7 mouse cellular contexts compared by ENCODE assay signal in the genomic region with DNA sequence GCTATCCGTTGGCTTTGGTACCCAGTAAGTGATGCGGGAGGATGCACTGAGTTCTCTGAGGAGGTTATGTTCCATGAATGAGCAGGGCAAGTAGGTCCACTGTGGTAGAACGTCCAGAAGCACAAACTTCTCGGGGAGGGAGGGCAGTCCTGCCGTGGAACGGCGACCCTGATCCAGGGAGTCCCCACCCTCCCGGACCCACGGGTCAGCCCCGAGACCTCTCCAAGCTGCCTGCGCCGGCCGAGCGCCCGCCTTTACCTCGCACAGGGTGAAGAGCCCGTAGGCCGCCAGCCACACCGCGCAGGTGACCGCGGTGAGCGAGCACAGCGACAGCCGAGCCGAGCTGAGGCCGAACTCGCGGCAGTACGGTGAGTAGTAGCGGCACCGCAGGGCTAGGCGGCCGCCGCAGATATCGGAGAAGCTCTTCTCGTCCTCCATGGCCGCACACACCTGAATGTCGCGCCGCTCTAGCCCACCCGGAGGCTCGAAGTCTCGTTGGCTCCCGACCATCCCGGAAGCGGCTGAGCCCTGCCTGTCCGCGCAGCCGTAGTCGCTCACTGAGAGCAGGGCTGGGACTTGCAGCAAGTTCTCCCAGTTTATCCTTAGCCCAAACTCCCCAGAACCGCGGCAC. TPM values are rescaled to one million over a fixed set of nuclear protein-coding genes. Genes with fewer than 3 reads are reported as not detected.
DNase-seq lines count a peak whose midpoint lies in the region; ATAC-seq lines count a peak whose summit lies in the region.

A gene (minus strand): TSS at position 470 of the 631 bp plus-strand sequence.

- peak within 1 kb of the TSS; percentile 63 for H3K4me2 ChIP-seq in embryonic facial prominence, embryonic 11.5 days (ENCODE audit: low read depth, low read length)
- peak within 1 kb of the TSS; percentile 49 for H3K4me2 ChIP-seq in limb, embryonic 11.5 days (ENCODE audit: low read depth, severe bottlenecking)
- peak within 1 kb of the TSS; percentile 73 for H3K4me2 ChIP-seq in midbrain, embryonic 14.5 days (ENCODE audit: low read length)

- ATAC-seq in embryonic facial prominence, embryonic 11.5 days (replicated peaks; ENCODE audit: insufficient number of reproducible peaks, low FRiP score, low TSS enrichment, low read depth): peak; percentile 98
- ATAC-seq in granulocyte monocyte progenitor cell, adult 5-6 weeks (replicated peaks; ENCODE audit: poor library complexity, severe bottlenecking): peak; percentile 93
- ATAC-seq in limb, embryonic 11.5 days (ENCODE audit: insufficient number of reproducible peaks, low FRiP score, low TSS enrichment, low read depth): peak; percentile 93
- ATAC-seq in midbrain, embryonic 14.5 days (ENCODE audit: low FRiP score, low TSS enrichment): peak; percentile 95

- peak within 1 kb of the TSS; percentile 93 for H3K4me3 ChIP-seq in embryonic facial prominence, embryonic 11.5 days (ENCODE audit: low read depth, low read length)
- H3K4me3 ChIP-seq in limb, embryonic 11.5 days (ENCODE audit: low read depth, low read length): peak within 1 kb of the TSS; percentile 57
- H3K4me3 ChIP-seq in midbrain, embryonic 14.5 days (replicated peaks; ENCODE audit: low read depth, low read length): peak within 1 kb of the TSS; percentile 87

- no peaks in the 10 kb centered on the region for H3K4me1 ChIP-seq in embryonic facial prominence, embryonic 11.5 days (ENCODE audit: control insufficient read depth, insufficient read depth, low read length)
- H3K4me1 ChIP-seq in limb, embryonic 11.5 days (ENCODE audit: control insufficient read depth, insufficient read depth, low read length): no peaks in the 10 kb centered on the region
- peaks cover 8% of the 10 kb centered on the region; the same call in 1 of the 2 replicates for H3K4me1 ChIP-seq in midbrain, embryonic 14.5 days (ENCODE audit: control insufficient read depth, insufficient read depth, low read length)

- H3K36me3 ChIP-seq in embryonic facial prominence, embryonic 11.5 days (replicated peaks; ENCODE audit: control insufficient read depth, insufficient read depth, low read depth, low read length): no peaks in the 10 kb centered on the region
- no peaks in the 10 kb centered on the region for H3K36me3 ChIP-seq in limb, embryonic 11.5 days (ENCODE audit: control insufficient read depth, insufficient read depth, low read length)
- peaks cover 7% of the 10 kb centered on the region; the same call in 1 of the 2 replicates for H3K36me3 ChIP-seq in midbrain, embryonic 14.5 days (ENCODE audit: control insufficient read depth, insufficient read depth, low read length)

- H3K27me3 ChIP-seq in embryonic facial prominence, embryonic 11.5 days (ENCODE audit: control insufficient read depth, insufficient read depth, low read length): no peaks in the 10 kb centered on the region
- no peaks in the 10 kb centered on the region for H3K27me3 ChIP-seq in limb, embryonic 11.5 days (ENCODE audit: control insufficient read depth, insufficient read depth, low read length)
- H3K27me3 ChIP-seq in midbrain, embryonic 14.5 days (ENCODE audit: control insufficient read depth, insufficient read depth, low read length): no peaks in the 10 kb centered on the region

- H3K9me3 ChIP-seq in embryonic facial prominence, embryonic 11.5 days (replicated peaks; ENCODE audit: control insufficient read depth, low read length): no peaks in the 10 kb centered on the region
- no peaks in the 10 kb centered on the region for H3K9me3 ChIP-seq in limb, embryonic 11.5 days (ENCODE audit: control insufficient read depth, low read length)
- no peaks in the 10 kb centered on the region for H3K9me3 ChIP-seq in midbrain, embryonic 14.5 days (ENCODE audit: control insufficient read depth, low read length)

- no peak within 1 kb of the TSS for H3K27ac ChIP-seq in embryonic facial prominence, embryonic 11.5 days (replicated peaks; ENCODE audit: low read depth, low read length)
- H3K27ac ChIP-seq in limb, embryonic 11.5 days (replicated peaks; ENCODE audit: low read depth, low read length): no peak within 1 kb of the TSS
- H3K27ac ChIP-seq in midbrain, embryonic 14.5 days (replicated peaks; ENCODE audit: low read depth, low read length): peak within 1 kb of the TSS; percentile 77

- peak; percentile 94 for DNase-seq in adrenal gland, postnatal 14 days
- peak; percentile 93 for DNase-seq in embryonic facial prominence, embryonic 11.5 days (ENCODE audit: low spot score)
- DNase-seq in kidney, adult 18-20 months: peak; percentile 85
- DNase-seq in limb, embryonic 11.5 days (ENCODE audit: low spot score): peak; percentile 94
- peak; percentile 96 for DNase-seq in midbrain, embryonic 14.5 days
- peak; percentile 75 to 80 for DNase-seq in spleen, adult 18-20 months

- WGBS in embryonic facial prominence, embryonic 11.5 days: under 1% methylated on average over 46 of the region's 53 CpGs
- under 1% methylated on average over 50 of the region's 53 CpGs for WGBS in limb, embryonic 11.5 days
- WGBS in midbrain, embryonic 14.5 days: under 1% methylated on average over 53 of the region's 53 CpGs

- peak within 1 kb of the TSS; percentile 94 for H3K9ac ChIP-seq in embryonic facial prominence, embryonic 11.5 days (replicated peaks; ENCODE audit: low read length)
- H3K9ac ChIP-seq in limb, embryonic 11.5 days (ENCODE audit: low read length): peak within 1 kb of the TSS; percentile 75
- H3K9ac ChIP-seq in midbrain, embryonic 14.5 days (replicated peaks; ENCODE audit: low read length): peak within 1 kb of the TSS; percentile 91

RNA-seq across cellular contexts. Expression of the gene that starts here (rescaled TPM):
- 8.2 and 10.0 TPM in 2 replicates for total RNA-seq in adrenal gland, postnatal 14 days (2021)
- 30.5 and 34.0 TPM in 2 replicates for polyA plus RNA-seq in embryonic facial prominence, embryonic 11.5 days (2014; fragmentation: Nextera tagmentation; extraction: Ambion mirVana)
- total RNA-seq in granulocyte monocyte progenitor cell, adult 5-6 weeks (2014; fragmentation: Nextera tagmentation): 13.6 and 14.3 TPM in 2 replicates
- total RNA-seq in granulocyte monocyte progenitor cell, adult 5-6 weeks (2017): 14.7 and 14.8 TPM in 2 replicates
- 32.2 and 32.4 TPM in 2 replicates for polyA plus RNA-seq in limb, embryonic 11.5 days (2014; fragmentation: Nextera tagmentation; extraction: Ambion mirVana)
- 17.3 and 22.2 TPM in 2 replicates for polyA plus RNA-seq in midbrain, embryonic 14.5 days (2014; fragmentation: Nextera tagmentation; extraction: Ambion mirVana)
